Mouse (Mus musculus) G1E (cell line): Measurements from ENCODE around the gene B3gnt2. TPM values are rescaled to one million over a fixed set of nuclear protein-coding genes. Genes with fewer than 3 reads are reported as not detected.
A peak's percentile ranks its signal among the peaks of the same experiment; 100 is the strongest.

Experiments
- ATAC-seq: 2 replicates; pipeline ENCODE4 v1.8.0; 2016; ENCODE audit warnings: mild to moderate bottlenecking; ENCODE audit not compliant: insufficient number of reproducible peaks, poor library complexity, low FRiP score, severe bottlenecking; ENCODE audit errors: extremely low read depth
- DNase-seq: peaks from one replicate; pipeline ENCODE4 v3.0.0; 2012; ENCODE audit warnings: low spot score
- H3K27me3 ChIP-seq: 2 replicates; pipeline ENCODE4 v1.6.1; 2012; ENCODE audit warnings: mild to moderate bottlenecking, low read length, inconsistent platforms; ENCODE audit not compliant: insufficient read depth
- H3K36me3 ChIP-seq: replicated peaks from 2 replicates; pipeline ENCODE3; 2012; ENCODE audit warnings: mild to moderate bottlenecking, inconsistent platforms
- H3K4me1 ChIP-seq: 2 replicates; pipeline ENCODE4 v1.6.1; 2012; ENCODE audit warnings: low read depth, low read length, inconsistent platforms, mixed read lengths; ENCODE audit not compliant: insufficient read depth
- H3K4me3 ChIP-seq: 2 replicates; pipeline ENCODE4 v1.5.1; 2012; ENCODE audit warnings: low read depth, mild to moderate bottlenecking, inconsistent platforms, low read length, moderate library complexity, mixed read lengths
- H3K9me3 ChIP-seq: replicated peaks from 2 replicates; pipeline ENCODE4 v1.6.1; 2012; ENCODE audit warnings: inconsistent platforms
- CTCF ChIP-seq: IDR thresholded peaks from 2 replicates; pipeline ENCODE4 v1.5.1; 2012; ENCODE audit warnings: low read depth, low read length, inconsistent platforms, mixed read lengths
- GATA1 ChIP-seq: IDR thresholded peaks from 2 replicates; pipeline ENCODE4 v1.6.1; 2012; ENCODE audit warnings: borderline replicate concordance, low read length, inconsistent platforms, mixed read lengths
- GATA2 ChIP-seq: IDR thresholded peaks from 2 replicates; pipeline ENCODE4 v1.6.1; 2012; ENCODE audit warnings: low read depth, low read length, inconsistent platforms, borderline replicate concordance
- POLR2AphosphoS5 ChIP-seq: IDR thresholded peaks from 2 replicates; pipeline ENCODE4 v1.6.1; 2012; ENCODE audit warnings: low read depth, low read length, inconsistent platforms; ENCODE audit not compliant: insufficient replicate concordance
- TAL1 ChIP-seq: conservative IDR thresholded peaks from 2 replicates; pipeline ENCODE4 v1.6.1; 2012; ENCODE audit warnings: low read depth, low read length, inconsistent platforms, mixed read lengths
- polyA plus RNA-seq: library from polyadenylated mRNA; stranded (reverse); fragments of >175 nt; gene quantifications from 2 replicates; pipeline ENCODE4 v1.2.3, GENCODE M21; 2012
- total RNA-seq, 2 experiments: library from RNA; stranded (forward) in 1 of 2; stranded (reverse) in 1 of 2; fragments of 200-1000 nt in 1 of 2; fragments of >200 nt in 1 of 2; fragmentation: Nextera tagmentation in 1 of 2; gene quantifications; 2 replicates each; pipeline ENCODE4 v1.2.3; 2014 to 2017

Gene B3gnt2
- total and polyA plus RNA-seq, 3 experiments, result 11.5 to 65.7 (median 26.3) TPM

DNA sequence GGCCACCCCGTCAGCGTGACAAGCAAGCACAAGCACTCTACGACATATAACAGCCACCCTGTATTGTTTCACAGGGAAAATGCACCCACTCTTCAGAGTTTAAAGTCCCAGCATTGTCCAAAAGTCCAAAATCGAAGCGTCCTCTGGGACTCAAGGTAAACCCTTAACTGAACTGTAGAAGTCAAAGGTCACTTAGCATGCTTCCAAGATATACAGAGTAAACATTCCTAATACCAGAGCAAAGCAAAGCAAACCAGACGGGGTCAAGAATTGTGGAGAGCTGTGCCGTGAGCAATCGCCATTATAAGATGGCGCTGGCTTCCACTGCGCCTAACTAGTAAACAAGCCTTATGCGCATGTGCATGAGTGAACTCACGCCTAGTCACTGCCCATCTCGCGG is 34.7 kb downstream of the B3gnt2 start:
- DNase-seq, result no peak
- H3K9me3 ChIP-seq, result 0 out of 2 replicates have a peak, but pooled peaks cover 2% of the 10 kb centered on the region
- peaks cover 52% of the 10 kb centered on the region for H3K4me1 ChIP-seq
- no peaks in the 10 kb centered on the region; the same call in 1 of the 2 replicates for H3K27me3 ChIP-seq
- H3K4me3 ChIP-seq, result no peak overlapping the region
- TF ChIP-seq CTCF, result no peak
- TF ChIP-seq GATA2, result no peak
- no peak for TF ChIP-seq TAL1
- no peak for TF ChIP-seq GATA1
- TF ChIP-seq POLR2AphosphoS5, result no peak
- H3K36me3 ChIP-seq, result peaks cover 60% of the 10 kb centered on the region
- ATAC-seq, result no peak

DNA sequence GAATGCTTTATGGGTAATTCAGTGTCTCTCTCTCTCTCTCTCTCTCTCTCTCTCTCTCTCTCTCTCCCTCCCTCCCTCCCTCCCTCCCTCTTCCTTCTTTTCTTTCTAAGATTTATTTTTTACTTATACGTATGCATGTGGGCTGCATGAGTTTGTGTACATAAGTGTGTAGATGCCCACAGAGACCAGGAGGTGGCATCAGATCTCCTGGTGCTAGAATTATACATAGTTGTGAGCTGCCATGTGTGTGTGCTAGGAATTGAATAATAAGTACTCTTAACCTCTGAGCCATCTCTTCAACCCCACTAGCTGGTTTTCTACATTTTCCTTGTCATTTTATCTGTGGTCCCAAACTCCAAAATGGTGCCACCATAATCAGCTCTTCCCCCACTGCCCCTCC is 35.2 kb downstream of the B3gnt2 start:
- H3K9me3 ChIP-seq, result 0 out of 2 replicates have a peak, but pooled peaks cover 2% of the 10 kb centered on the region
- peaks cover 52% of the 10 kb centered on the region for H3K4me1 ChIP-seq
- ATAC-seq (no peak), DNase-seq (no peak)
- H3K4me3 ChIP-seq, result no peak overlapping the region
- peaks cover 55% of the 10 kb centered on the region for H3K36me3 ChIP-seq
- TF ChIP-seq GATA1, result no peak
- no peak for TF ChIP-seq GATA2
- TF ChIP-seq POLR2AphosphoS5, result no peak
- TF ChIP-seq TAL1, result no peak
- no peak for TF ChIP-seq CTCF
- no peaks in the 10 kb centered on the region; the same call in 1 of the 2 replicates for H3K27me3 ChIP-seq

DNA sequence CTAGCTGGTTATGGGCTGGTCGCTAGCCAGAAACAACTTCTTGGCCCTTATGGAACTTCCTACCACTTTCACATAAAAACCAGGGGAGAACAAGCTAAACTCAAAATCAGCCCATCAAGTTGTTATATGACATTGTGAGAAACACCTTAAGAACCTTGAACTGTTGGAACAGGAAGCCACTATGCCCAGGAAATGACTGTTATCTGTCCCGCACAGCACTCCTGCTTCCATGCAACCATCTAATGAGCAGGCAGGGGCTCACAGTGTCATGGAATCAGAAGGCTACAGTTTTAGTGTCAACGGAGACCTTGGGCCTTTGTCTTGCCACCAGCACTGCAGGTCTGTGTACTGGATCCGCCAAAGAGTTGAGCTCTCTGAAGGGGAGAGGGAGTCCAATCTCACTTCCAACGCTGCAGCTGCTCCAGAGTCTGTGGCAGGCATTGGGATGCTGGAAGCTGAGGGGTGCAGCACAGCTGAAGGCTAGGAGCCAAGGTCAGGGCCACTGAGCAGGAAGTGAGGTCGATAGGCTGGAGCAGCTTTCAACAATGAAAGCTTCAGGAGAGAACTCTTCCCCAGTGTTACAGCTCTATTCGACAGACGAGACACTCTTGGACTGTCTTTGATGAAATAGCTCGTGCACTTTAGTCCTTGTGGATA is 36.6 kb downstream of the B3gnt2 start:
- H3K4me1 ChIP-seq, result peaks cover 48% of the 10 kb centered on the region
- H3K4me3 ChIP-seq, result no peak overlapping the region
- DNase-seq (no peak), ATAC-seq (0 out of 2 replicates have a peak, but pooled peaks have one; percentile 42)
- peaks cover 43% of the 10 kb centered on the region for H3K36me3 ChIP-seq
- 0 out of 2 replicates have a peak, but pooled peaks cover 2% of the 10 kb centered on the region for H3K9me3 ChIP-seq
- H3K27me3 ChIP-seq, result no peaks in the 10 kb centered on the region; the same call in 1 of the 2 replicates
- no peak; the same call in 1 of the 2 replicates for TF ChIP-seq TAL1
- TF ChIP-seq CTCF, result no peak
- TF ChIP-seq GATA2, result no peak
- TF ChIP-seq GATA1, result no peak
- no peak for TF ChIP-seq POLR2AphosphoS5

DNA sequence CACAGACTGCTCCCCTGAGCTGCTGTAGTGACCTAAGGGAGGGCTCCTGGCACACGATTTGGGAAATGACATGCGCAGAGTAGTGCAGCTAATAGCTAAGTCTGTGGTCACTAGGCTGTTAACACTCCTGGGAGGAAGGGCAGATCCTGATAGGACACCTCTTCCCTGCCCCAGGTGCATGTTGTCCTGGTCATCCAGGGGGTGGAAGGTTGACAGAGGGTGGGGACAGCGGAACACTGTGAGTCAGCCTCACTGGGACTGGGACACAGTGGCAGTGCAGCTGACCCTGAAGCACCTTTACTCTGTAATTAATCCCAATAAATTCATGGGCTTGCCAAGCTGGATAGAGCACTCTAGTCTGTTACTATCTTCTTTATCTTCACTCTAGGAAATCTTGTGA is 39.5 kb downstream of the B3gnt2 start:
- 0 out of 2 replicates have a peak, but pooled peaks cover 1% of the 10 kb centered on the region for H3K9me3 ChIP-seq
- H3K4me1 ChIP-seq, result peaks cover 49% of the 10 kb centered on the region
- peaks cover 20% of the 10 kb centered on the region for H3K36me3 ChIP-seq
- ATAC-seq (no peak), DNase-seq (no peak)
- no peaks in the 10 kb centered on the region; the same call in 1 of the 2 replicates for H3K27me3 ChIP-seq
- H3K4me3 ChIP-seq, result no peak overlapping the region
- TF ChIP-seq POLR2AphosphoS5, result no peak
- no peak for TF ChIP-seq CTCF
- no peak for TF ChIP-seq GATA1
- TF ChIP-seq GATA2, result no peak
- TF ChIP-seq TAL1, result no peak

DNA sequence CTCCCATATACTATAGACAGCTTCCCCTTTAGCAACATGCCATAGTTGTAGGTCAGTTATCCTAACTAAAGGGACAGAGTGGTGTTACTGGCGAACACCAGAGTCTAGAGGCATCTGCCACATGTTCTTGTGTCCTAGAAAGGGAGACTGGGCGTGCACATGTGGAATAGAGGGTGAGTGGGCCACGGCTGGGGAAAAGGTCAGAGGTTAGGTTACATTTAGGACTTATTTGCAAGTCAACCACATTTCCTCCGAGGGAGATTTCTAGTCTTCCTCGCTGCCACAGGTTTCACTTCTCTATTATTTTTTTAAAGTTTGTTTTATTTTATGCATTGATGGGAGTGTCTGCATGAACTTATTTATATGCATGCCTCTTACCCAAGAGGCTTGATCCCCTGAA is 42.4 kb downstream of the B3gnt2 start:
- Histone ChIP-seq H3K27me3 (no peaks in the 10 kb centered on the region; the same call in 1 of the 2 replicates), H3K9me3 (no peaks in the 10 kb centered on the region), H3K36me3 (peaks cover 9% of the 10 kb centered on the region), H3K4me1 (peaks cover 64% of the 10 kb centered on the region), H3K4me3 (no peak overlapping the region)
- no peak for ATAC-seq
- no peak for DNase-seq
- TF ChIP-seq TAL1 (no peak), POLR2AphosphoS5 (no peak), GATA1 (no peak), CTCF (no peak), GATA2 (no peak)

DNA sequence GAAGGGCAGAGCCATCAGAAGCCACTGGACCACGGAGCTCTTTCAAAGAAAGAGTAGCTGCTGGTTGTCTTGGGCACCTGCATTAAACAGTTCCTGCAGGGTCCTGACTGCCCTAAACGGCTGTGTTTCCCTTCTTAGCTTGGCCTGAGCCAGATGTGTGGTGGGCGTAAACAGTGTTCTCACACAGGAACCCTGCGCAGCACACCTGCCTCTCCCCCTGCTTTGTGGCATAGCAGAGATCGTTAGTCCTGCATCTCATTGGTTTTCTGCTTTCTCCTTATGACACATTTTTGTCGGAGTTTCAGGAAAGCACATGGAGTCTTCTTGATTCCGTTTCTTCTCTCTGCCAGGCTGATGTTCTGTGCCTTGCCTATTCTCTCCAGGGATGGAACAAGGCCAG is 44.9 kb downstream of the B3gnt2 start:
- Histone ChIP-seq H3K4me1 (peaks cover 69% of the 10 kb centered on the region), H3K27me3 (no peaks in the 10 kb centered on the region), H3K9me3 (no peaks in the 10 kb centered on the region), H3K4me3 (no peak overlapping the region), H3K36me3 (peaks cover 5% of the 10 kb centered on the region)
- ATAC-seq, result no peak
- no peak for DNase-seq
- no peak for TF ChIP-seq CTCF
- no peak for TF ChIP-seq POLR2AphosphoS5
- no peak for TF ChIP-seq TAL1
- TF ChIP-seq GATA2, result no peak
- TF ChIP-seq GATA1, result no peak
